Mouse (Mus musculus) CH12.LX (cell line): Measurements from ENCODE around the gene Ccdc194.

ENCODE experiments used
- CHD2 ChIP-seq: IDR thresholded peaks from 2 replicates; pipeline ENCODE4 v1.6.1; 2011; ENCODE audit warnings: low read length, improper control_type of control experiment
- CTCF ChIP-seq, 2 experiments: IDR thresholded peaks in 1 of 2; conservative IDR thresholded peaks in 1 of 2; 2 replicates each; pipeline ENCODE4 v1.5.1; 2011 to 2012; ENCODE audit warnings: low read depth in 2 of 2, low read length in 2 of 2, improper control_type of control experiment in 1 of 2, inconsistent platforms in 1 of 2, mild to moderate bottlenecking in 1 of 2, moderate library complexity in 1 of 2
- E2F4 ChIP-seq: IDR thresholded peaks from 2 replicates; pipeline ENCODE4 v1.6.1; 2011; ENCODE audit warnings: low read depth, low read length, improper control_type of control experiment; ENCODE audit not compliant: insufficient replicate concordance
- EP300 ChIP-seq: IDR thresholded peaks from 2 replicates; pipeline ENCODE4 v1.6.1; 2011; ENCODE audit warnings: low read length, improper control_type of control experiment
- JUN ChIP-seq: IDR thresholded peaks from 2 replicates; pipeline ENCODE4 v1.6.1; 2011; ENCODE audit warnings: low read depth, mild to moderate bottlenecking, low read length, improper control_type of control experiment, moderate library complexity; ENCODE audit not compliant: insufficient read depth
- JUND ChIP-seq: conservative IDR thresholded peaks from 2 replicates; pipeline ENCODE4 v1.6.1; 2011; ENCODE audit warnings: low read depth, low read length, improper control_type of control experiment
- MAFK ChIP-seq: IDR thresholded peaks from 2 replicates; pipeline ENCODE4 v1.6.1; 2011; ENCODE audit warnings: low read length, improper control_type of control experiment; ENCODE audit not compliant: insufficient replicate concordance
- MAZ ChIP-seq: IDR thresholded peaks from 2 replicates; pipeline ENCODE4 v1.6.1; 2012; ENCODE audit warnings: low read depth, mild to moderate bottlenecking, inconsistent platforms, low read length, improper control_type of control experiment, moderate library complexity
- MXI1 ChIP-seq: IDR thresholded peaks from 2 replicates; pipeline ENCODE4 v1.6.1; 2011; ENCODE audit warnings: mild to moderate bottlenecking, low read depth, low read length, improper control_type of control experiment
- NRF1 ChIP-seq: IDR thresholded peaks from 2 replicates; pipeline ENCODE4 v1.6.1; 2014; ENCODE audit warnings: low read depth, mild to moderate bottlenecking, inconsistent platforms, low read length, improper control_type of control experiment, moderate library complexity
- POLR2A ChIP-seq: IDR thresholded peaks from 2 replicates; pipeline ENCODE4 v1.6.1; 2011; ENCODE audit warnings: low read depth, mild to moderate bottlenecking, improper control_type of control experiment, low read length
- POLR2AphosphoS2 ChIP-seq: IDR thresholded peaks from 2 replicates; pipeline ENCODE4 v1.6.1; 2011; ENCODE audit warnings: low read depth, low read length, improper control_type of control experiment
- USF2 ChIP-seq: conservative IDR thresholded peaks from 2 replicates; pipeline ENCODE4 v1.6.1; 2011; ENCODE audit warnings: low read depth, low read length, improper control_type of control experiment
- ZC3H11A ChIP-seq: IDR thresholded peaks from 2 replicates; pipeline ENCODE4 v1.6.1; 2012; ENCODE audit warnings: low read depth, mild to moderate bottlenecking, inconsistent platforms, low read length, improper control_type of control experiment

DNA sequence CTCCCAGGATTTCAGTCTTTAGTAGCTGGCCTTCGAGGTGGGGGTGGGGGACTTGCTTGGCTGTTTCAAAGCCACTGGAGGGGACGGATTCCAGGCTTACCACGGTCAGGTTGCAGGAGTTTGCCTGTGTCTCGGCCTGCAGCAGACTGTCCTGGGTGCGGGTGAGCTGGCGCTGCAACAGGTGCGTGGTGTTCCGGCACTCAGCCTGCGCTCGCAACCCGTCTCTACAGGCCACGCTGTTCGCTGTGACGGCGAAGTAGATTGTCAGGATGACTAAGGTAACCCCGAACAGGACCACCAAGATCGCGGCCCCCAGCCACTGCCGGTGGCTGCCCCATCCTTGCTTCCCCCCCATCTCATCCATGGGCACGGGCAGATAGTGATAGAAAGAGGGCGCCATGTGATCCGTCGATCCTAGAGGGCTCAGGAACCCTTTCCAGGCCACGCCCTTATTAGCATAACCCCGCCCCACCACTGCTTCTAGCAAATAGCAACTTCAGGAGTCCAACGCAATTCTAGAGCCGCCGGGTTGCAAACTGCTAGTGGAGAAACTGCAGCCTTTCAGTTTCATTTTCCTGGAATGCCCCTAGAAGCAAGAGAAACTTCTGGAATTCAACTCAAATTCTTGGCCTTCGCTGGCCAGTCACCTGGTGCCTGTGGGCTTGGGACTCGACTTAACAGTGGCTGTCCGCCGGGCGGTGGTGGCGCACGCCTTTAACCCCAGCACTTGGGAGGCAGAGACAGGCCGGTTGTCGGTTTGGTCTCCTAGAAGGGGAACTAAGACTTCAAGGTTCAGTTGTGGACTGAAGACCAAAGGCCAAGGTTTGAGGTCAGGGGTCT is 11.7 kb upstream of the Ccdc194 start, which contains the start of gene Bst2:
- TF ChIP-seq NRF1: no peak
- no peak for TF ChIP-seq E2F4
- TF ChIP-seq MXI1: peak; percentile 90; the same call in 1 of the 2 replicates
- peak; percentile 5 for TF ChIP-seq CHD2
- TF ChIP-seq POLR2AphosphoS2: no peak
- peak; percentile 11 for TF ChIP-seq EP300
- TF ChIP-seq CTCF (conservative IDR thresholded peaks at IDR 0.05 in 1 of 2, IDR thresholded peaks at IDR 0.05 in 1 of 2; ENCODE audit: low read depth in 2 of 2, low read length in 2 of 2): peak in 1 of 2 experiments; percentile 22; a peak in 1 of 4 replicates
- TF ChIP-seq POLR2A: peak; percentile 87
- TF ChIP-seq JUND: no peak
- TF ChIP-seq MAZ: peak; percentile 28; the same call in 1 of the 2 replicates
- TF ChIP-seq MAFK: no peak
- TF ChIP-seq ZC3H11A: no peak
- no peak for TF ChIP-seq JUN
- peak; percentile 9; the same call in 1 of the 2 replicates for TF ChIP-seq USF2
